Mouse (Mus musculus): Measurements from ENCODE around the gene Gm28553. TPM values are rescaled to one million over a fixed set of nuclear protein-coding genes. Genes with fewer than 3 reads are reported as not detected.
"Not testable (repeated sequence)": the region's sequence is repeated elsewhere in the genome, so short reads cannot be mapped to it uniquely, and the experiment has no call there.

Gene Gm28553
- not detected for total RNA-seq (2021)
- long read RNA-seq, experiment 1, result 0 reads
- long read RNA-seq, experiment 2, result 0 reads

DNA sequence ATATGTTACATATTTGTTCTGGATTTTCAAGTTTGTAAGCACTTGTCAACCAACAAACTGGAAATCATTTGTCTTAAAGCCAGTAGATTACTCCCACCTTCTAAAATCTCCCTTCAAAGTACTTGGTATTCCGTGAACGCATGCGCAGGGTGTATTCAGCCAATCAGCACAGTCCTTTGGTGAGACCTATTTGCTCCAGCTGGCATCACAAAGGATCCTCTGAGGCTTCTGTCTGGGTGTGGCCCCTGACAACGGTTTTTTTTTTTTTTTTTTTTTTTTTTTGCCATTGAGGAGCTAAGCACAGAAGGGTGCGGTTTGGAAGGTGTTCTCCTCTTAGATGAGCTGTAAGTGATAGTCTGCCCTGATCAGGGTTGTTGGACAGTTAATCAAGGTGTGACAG is at the start of gene Gm28553:
Gm28553 (plus strand) TSS at position 301 of the 400 bp plus-strand sequence.
- DNase-seq (ENCODE audit: low spot score), result not testable (repeated sequence)

Measured in gastrocnemius, adult 18-20 months (tissue).